Mouse (Mus musculus) kidney, postnatal 0 days (tissue): ENCODE data around the gene Gstt3. TPM values are rescaled to one million over a fixed set of nuclear protein-coding genes. Genes with fewer than 3 reads are reported as not detected.

Source experiments
- ATAC-seq: fragments of 200-750 bp; cut with Nextera tagmentation; replicated peaks from 2 replicates; pipeline ENCODE4 v1.8.0; 2017; ENCODE audit warnings: low read depth, moderate number of reproducible peaks, moderate TSS enrichment, moderate library complexity; ENCODE audit not compliant: low FRiP score
- DNase-seq: peaks from one replicate; pipeline ENCODE4 v3.0.0-alpha.2; 2016; ENCODE audit warnings: low spot score
- H3K27ac ChIP-seq: fragments of 300-500 bp; sonication (generic); 2 replicates; pipeline ENCODE4 v1.5.1; 2014; ENCODE audit warnings: mild to moderate bottlenecking
- H3K27me3 ChIP-seq: fragments of 300-500 bp; sonication (generic); 2 replicates; pipeline ENCODE4 v1.6.1; 2014; ENCODE audit warnings: low read length, mixed read lengths; ENCODE audit not compliant: insufficient read depth
- H3K36me3 ChIP-seq: fragments of 300-500 bp; sonication (generic); 2 replicates; pipeline ENCODE4 v1.6.1; 2014; ENCODE audit warnings: low read length, mixed read lengths; ENCODE audit not compliant: insufficient read depth
- H3K4me1 ChIP-seq: fragments of 300-500 bp; sonication (generic); replicated peaks from 2 replicates; pipeline ENCODE4 v1.6.1; 2014; ENCODE audit warnings: antibody characterized with exemption, low read length, mixed read lengths; ENCODE audit not compliant: insufficient read depth
- H3K4me2 ChIP-seq: fragments of 300-500 bp; sonication (generic); 2 replicates; pipeline ENCODE4 v1.6.1; 2014; ENCODE audit warnings: mild to moderate bottlenecking, low read length, moderate library complexity, mixed read lengths
- H3K4me3 ChIP-seq: fragments of 300-500 bp; sonication (generic); replicated peaks from 2 replicates; pipeline ENCODE4 v1.5.1; 2014; ENCODE audit warnings: low read depth, low read length
- H3K9ac ChIP-seq: fragments of 300-500 bp; sonication (generic); 2 replicates; pipeline ENCODE4 v1.6.1; 2014; ENCODE audit warnings: low read depth, low read length
- H3K9me3 ChIP-seq: fragments of 300-500 bp; sonication (generic); replicated peaks from 2 replicates; pipeline ENCODE4 v1.6.1; 2016; ENCODE audit warnings: low read length, inconsistent platforms, mixed read lengths
- CTCF ChIP-seq: IDR thresholded peaks from 2 replicates; pipeline ENCODE4 v1.5.1; 2016; ENCODE audit warnings: antibody characterized with exemption, low read depth, mild to moderate bottlenecking, moderate library complexity
- WGBS: fragments of 180-500 bp; shearing (Covaris S2); extraction: QIAGEN DNeasy Blood & Tissue Kit; methylation state at CpG from one replicate; pipeline ENCODE4 v1.1.7; 2014; 5-methylcytosine and 5-hydroxymethylcytosine counted together
- polyA plus RNA-seq: library from polyadenylated mRNA; unstranded; fragments of >200 nt; fragmentation: Nextera tagmentation; extraction: Ambion mirVana; gene quantifications from 2 replicates; pipeline ENCODE4 v1.2.1, GENCODE M21; 2015

Gene Gstt3
- polyA plus RNA-seq, 1 experiment from 2014 or later: 78.3 TPM

- H3K27me3 ChIP-seq: no peaks in the 10 kb centered on the region
- H3K27ac ChIP-seq: no peak overlapping the region
- DNase-seq: no peak
- ATAC-seq: no peak
- no peak overlapping the region for H3K4me3 ChIP-seq
- 85% methylated on average over 1 of the region's 1 CpGs for WGBS
- TF ChIP-seq CTCF: no peak
- no peak overlapping the region for H3K4me2 ChIP-seq
- H3K9me3 ChIP-seq: no peaks in the 10 kb centered on the region
- no peaks in the 10 kb centered on the region for H3K4me1 ChIP-seq
- H3K36me3 ChIP-seq: no peaks in the 10 kb centered on the region
- H3K9ac ChIP-seq: no peak overlapping the region
These were observed 42.6 kb upstream of the Gstt3 start for GRCm38 (mm10) chr10:75823782-75824181.

- WGBS: 97% methylated on average over 2 of the region's 2 CpGs
- ATAC-seq: no peak
These were observed 41.2 kb upstream of the Gstt3 start, which contains the start of gene Gstt4 for GRCm38 (mm10) chr10:75822443-75822842. Gene Gstt4 (minus strand): TSS chr10:75822543.

GRCm38 (mm10) chr10:75819882-75820281, 38.7 kb upstream of the Gstt3 start:
- no peak for DNase-seq
- 78% methylated on average over 5 of the region's 5 CpGs for WGBS
- Histone ChIP-seq H3K27me3 (no peaks in the 10 kb centered on the region), H3K9me3 (no peaks in the 10 kb centered on the region), H3K36me3 (no peaks in the 10 kb centered on the region), H3K4me3 (no peak overlapping the region), H3K27ac (no peak overlapping the region), H3K4me1 (no peaks in the 10 kb centered on the region), H3K9ac (no peak overlapping the region), H3K4me2 (no peak overlapping the region)
- ATAC-seq: no peak
- TF ChIP-seq CTCF: no peak

More at GRCm38 (mm10) chr10:75822443-75822842, 41.2 kb upstream of the Gstt3 start, which contains the start of gene Gstt4:
- no peak within 1 kb of the TSS for H3K9ac ChIP-seq
- no peaks in the 10 kb centered on the region for H3K27me3 ChIP-seq
- H3K4me2 ChIP-seq: no peak within 1 kb of the TSS
- no peaks in the 10 kb centered on the region for H3K9me3 ChIP-seq
- DNase-seq: no peak
- H3K4me3 ChIP-seq: no peak within 1 kb of the TSS
- H3K36me3 ChIP-seq: no peaks in the 10 kb centered on the region
- no peak within 1 kb of the TSS for H3K27ac ChIP-seq
- TF ChIP-seq CTCF: no peak
- H3K4me1 ChIP-seq: no peaks in the 10 kb centered on the region

- no peaks in the 10 kb centered on the region for H3K4me1 ChIP-seq
- H3K27ac ChIP-seq: no peak overlapping the region
- DNase-seq (no peak), ATAC-seq (no peak)
- H3K9ac ChIP-seq: no peak overlapping the region
- H3K36me3 ChIP-seq: no peaks in the 10 kb centered on the region
- H3K27me3 ChIP-seq: no peaks in the 10 kb centered on the region
- no peak overlapping the region for H3K4me3 ChIP-seq
- 62% methylated on average over 10 of the region's 10 CpGs for WGBS
- peak; percentile 30; the same call in 1 of the 2 replicates for TF ChIP-seq CTCF
- no peak overlapping the region for H3K4me2 ChIP-seq
- no peaks in the 10 kb centered on the region for H3K9me3 ChIP-seq
These were observed 37.4 kb upstream of the Gstt3 start for GRCm38 (mm10) chr10:75818641-75819040.

GRCm38 (mm10) chr10:75804217-75804616, 23.0 kb upstream of the Gstt3 start:
- DNase-seq (no peak), ATAC-seq (no peak)
- Histone ChIP-seq H3K4me3 (no peak overlapping the region), H3K36me3 (no peaks in the 10 kb centered on the region), H3K4me1 (no peaks in the 10 kb centered on the region), H3K9ac (no peak overlapping the region), H3K4me2 (no peak overlapping the region), H3K9me3 (no peaks in the 10 kb centered on the region; the same call in 1 of the 2 replicates), H3K27me3 (no peaks in the 10 kb centered on the region), H3K27ac (no peak overlapping the region)
- no peak for TF ChIP-seq CTCF
- WGBS: 65% methylated on average over 2 of the region's 2 CpGs

- Histone ChIP-seq H3K27me3 (no peaks in the 10 kb centered on the region), H3K9me3 (no peaks in the 10 kb centered on the region), H3K36me3 (no peaks in the 10 kb centered on the region), H3K4me2 (peak within 1 kb of the TSS; percentile 93), H3K4me1 (no peaks in the 10 kb centered on the region; the same call in 1 of the 2 replicates), H3K9ac (peak within 1 kb of the TSS; percentile 49), H3K4me3 (peak within 1 kb of the TSS; percentile 45), H3K27ac (no peak within 1 kb of the TSS)
- ATAC-seq (no peak), DNase-seq (peak; percentile 33)
- WGBS: 3% methylated on average over 18 of the region's 18 CpGs
- TF ChIP-seq CTCF: no peak
These were observed 17.0 kb upstream of the Gstt3 start, which contains the start of gene Gstt1 for GRCm38 (mm10) chr10:75798176-75798696. Gene Gstt1 (minus strand): TSS chr10:75798584.
